Mouse (Mus musculus) liver, embryonic 14.5 days (tissue): ENCODE measurements around the gene Serf2.
A peak's percentile ranks its signal among the peaks of the same experiment; 100 is the strongest.

Experiments used
- CTCF ChIP-seq: IDR thresholded peaks from 2 replicates; pipeline ENCODE4 v1.5.1; 2016; ENCODE audit warnings: antibody characterized with exemption, low read depth, control low read depth
- EP300 ChIP-seq: IDR thresholded peaks from 2 replicates; pipeline ENCODE4 v1.6.1; 2016; ENCODE audit warnings: antibody characterized with exemption, low read depth

DNA sequence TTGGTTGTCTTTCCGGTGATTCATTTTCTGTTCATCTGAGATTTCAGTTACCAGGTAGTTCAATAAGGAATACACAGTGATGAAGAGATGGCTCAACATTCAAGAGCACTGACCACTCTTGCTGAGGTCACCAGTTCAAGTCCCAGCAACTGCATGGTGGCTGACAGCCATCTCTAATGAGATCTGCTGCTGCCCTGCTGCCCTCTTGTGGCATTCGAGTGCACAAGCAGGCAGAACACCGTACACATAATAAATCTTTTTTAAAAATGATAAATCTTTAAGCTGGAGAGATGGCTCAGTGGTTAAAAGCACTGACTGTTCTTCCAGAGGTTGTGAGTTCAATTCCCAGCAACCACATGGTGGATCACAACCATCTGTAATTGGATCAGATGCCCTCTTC is 31.5 kb downstream of the Serf2 start:
- peak; percentile 89 for TF ChIP-seq CTCF
- TF ChIP-seq EP300, result no peak
